Mouse (Mus musculus) MEL (cell line): ENCODE results near the gene Epb41l5.

Source experiments
- CHD2 ChIP-seq: IDR thresholded peaks from 2 replicates; pipeline ENCODE4 v1.6.1; 2011; ENCODE audit warnings: low read length, improper control_type of control experiment
- JUND ChIP-seq: IDR thresholded peaks from 2 replicates; pipeline ENCODE4 v1.6.1; 2011; ENCODE audit warnings: low read depth, mild to moderate bottlenecking, improper control_type of control experiment, low read length
- MEF2A ChIP-seq: IDR thresholded peaks from 2 replicates; pipeline ENCODE4 v1.6.1; 2014; ENCODE audit warnings: low read depth, mild to moderate bottlenecking, inconsistent platforms, low read length, improper control_type of control experiment; ENCODE audit not compliant: poor library complexity, insufficient replicate concordance, severe bottlenecking; ENCODE audit errors: extremely low read depth
- SIN3A ChIP-seq: IDR thresholded peaks from 2 replicates; pipeline ENCODE4 v1.6.1; 2012; ENCODE audit warnings: low read length, improper control_type of control experiment, inconsistent platforms

DNA sequence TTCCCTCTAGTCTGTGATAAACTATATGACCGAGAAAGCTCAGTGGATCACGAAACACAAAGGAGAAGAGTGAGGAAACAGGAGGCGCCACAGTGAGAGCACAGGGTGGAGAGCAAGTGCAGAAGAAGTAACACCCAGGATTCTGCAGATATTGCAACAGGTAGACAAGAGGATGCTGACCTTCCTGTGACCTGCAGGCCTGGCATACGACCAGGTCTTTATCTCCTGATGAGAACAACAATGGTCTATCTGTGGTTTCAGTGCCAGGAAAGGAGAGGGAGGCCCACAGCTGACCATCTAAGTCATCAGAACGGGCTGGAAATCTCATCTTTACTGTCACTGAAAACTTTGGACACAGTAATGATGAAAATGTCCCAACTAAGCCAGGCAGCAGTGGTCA lies 93.1 kb downstream of the Epb41l5 start:
- TF ChIP-seq MEF2A (no peak), SIN3A (no peak), CHD2 (no peak), JUND (no peak)
